Mouse (Mus musculus): ENCODE data around the gene Naa25. TPM values are rescaled to one million over a fixed set of nuclear protein-coding genes. Genes with fewer than 3 reads are reported as not detected.
A peak's percentile ranks its signal among the peaks of the same experiment; 100 is the strongest.
"Not testable (repeated sequence)": the region's sequence is repeated elsewhere in the genome, so short reads cannot be mapped to it uniquely, and the experiment has no call there.

The Naa25 gene
- polyA plus RNA-seq, 1 experiment from 2014 or later: 47.8 TPM

- Histone ChIP-seq H3K36me3 (replicated peaks; ENCODE audit: control insufficient read depth, insufficient read depth, low read depth, low read length) (peaks cover 9% of the 10 kb centered on the region; the same call in 1 of the 2 replicates), H3K9me3 (replicated peaks; ENCODE audit: control insufficient read depth, low read length) (no peaks in the 10 kb centered on the region), H3K4me3 (ENCODE audit: low read depth, low read length) (no peak overlapping the region), H3K4me2 (ENCODE audit: low read depth, low read length) (no peak overlapping the region), H3K27me3 (ENCODE audit: control insufficient read depth, insufficient read depth, low read length) (no peaks in the 10 kb centered on the region), H3K9ac (replicated peaks; ENCODE audit: low read length) (no peak overlapping the region), H3K27ac (replicated peaks; ENCODE audit: low read depth, low read length) (no peak overlapping the region), H3K4me1 (ENCODE audit: control insufficient read depth, insufficient read depth, low read length) (no peaks in the 10 kb centered on the region)
- ATAC-seq (replicated peaks; ENCODE audit: insufficient number of reproducible peaks, low FRiP score, low TSS enrichment, low read depth): no peak
- 84% methylated on average over 3 of the region's 3 CpGs for WGBS
- no peak for DNase-seq (ENCODE audit: low spot score)
Measured at GRCm38 (mm10) chr5:121374790-121375189, 22.9 kb upstream of the Naa25 start.

DNA sequence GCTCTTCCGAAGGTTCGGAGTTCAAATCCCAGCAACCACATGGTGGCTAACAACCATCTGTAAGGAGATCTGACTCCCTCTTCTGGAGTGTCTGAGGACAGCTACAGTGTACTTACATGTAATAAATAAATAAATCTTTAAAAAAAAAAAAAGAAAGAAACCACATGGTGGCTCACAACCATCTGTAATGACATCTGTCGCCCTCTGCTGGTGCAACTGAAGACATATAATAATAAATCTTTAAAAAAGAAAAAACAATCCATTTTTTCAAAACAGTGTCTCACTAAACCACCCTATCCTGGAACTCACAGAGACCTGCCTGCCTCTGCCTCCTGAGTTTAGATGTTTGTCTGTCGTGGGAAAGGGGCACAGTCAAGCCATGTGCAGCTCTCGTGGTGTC lies 20.8 kb upstream of the Naa25 start:
- WGBS: 74% methylated on average over 5 of the region's 5 CpGs
- not testable (repeated sequence) for H3K27ac ChIP-seq (replicated peaks; ENCODE audit: low read depth, low read length); H3K4me1 ChIP-seq (ENCODE audit: control insufficient read depth, insufficient read depth, low read length); H3K4me2 ChIP-seq (ENCODE audit: low read depth, low read length); H3K9ac ChIP-seq (replicated peaks; ENCODE audit: low read length); H3K4me3 ChIP-seq (ENCODE audit: low read depth, low read length); H3K9me3 ChIP-seq (replicated peaks; ENCODE audit: control insufficient read depth, low read length); H3K27me3 ChIP-seq (ENCODE audit: control insufficient read depth, insufficient read depth, low read length); ATAC-seq (replicated peaks; ENCODE audit: insufficient number of reproducible peaks, low FRiP score, low TSS enrichment, low read depth)
- peaks cover 12% of the 10 kb centered on the region for H3K36me3 ChIP-seq (replicated peaks; ENCODE audit: control insufficient read depth, insufficient read depth, low read depth, low read length)
- peak; percentile 39 for DNase-seq (ENCODE audit: low spot score)

- 94% methylated on average over 13 of the region's 13 CpGs for WGBS
- DNase-seq (ENCODE audit: low spot score) (no peak), ATAC-seq (replicated peaks; ENCODE audit: insufficient number of reproducible peaks, low FRiP score, low TSS enrichment, low read depth) (no peak)
- Histone ChIP-seq H3K9me3 (replicated peaks; ENCODE audit: control insufficient read depth, low read length) (no peaks in the 10 kb centered on the region), H3K27ac (replicated peaks; ENCODE audit: low read depth, low read length) (no peak overlapping the region), H3K4me2 (ENCODE audit: low read depth, low read length) (no peak overlapping the region), H3K4me3 (ENCODE audit: low read depth, low read length) (no peak overlapping the region), H3K9ac (replicated peaks; ENCODE audit: low read length) (no peak overlapping the region), H3K27me3 (ENCODE audit: control insufficient read depth, insufficient read depth, low read length) (no peaks in the 10 kb centered on the region), H3K36me3 (replicated peaks; ENCODE audit: control insufficient read depth, insufficient read depth, low read depth, low read length) (peaks cover 12% of the 10 kb centered on the region), H3K4me1 (ENCODE audit: control insufficient read depth, insufficient read depth, low read length) (no peaks in the 10 kb centered on the region)
Measured at GRCm38 (mm10) chr5:121378678-121379256, 19.0 kb upstream of the Naa25 start.

DNA sequence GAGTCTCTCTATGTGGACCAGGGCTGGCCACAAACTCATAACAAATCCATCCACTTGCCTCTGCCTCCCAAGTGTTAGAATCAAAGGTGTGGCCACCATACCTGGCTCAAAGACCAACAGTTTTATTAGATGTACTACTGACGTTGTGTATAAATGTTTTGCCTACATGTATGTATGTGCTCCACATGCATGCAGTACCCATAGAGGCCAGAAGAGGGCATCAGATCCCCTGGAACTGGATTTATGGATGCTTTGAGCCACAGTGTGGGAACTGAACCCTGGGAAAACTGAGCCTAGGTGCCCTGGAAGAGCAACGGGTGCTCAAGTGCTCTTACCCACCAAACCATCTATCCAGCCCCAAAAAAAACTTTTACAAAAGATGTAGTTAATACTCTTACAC lies 17.0 kb upstream of the Naa25 start:
- Histone ChIP-seq H3K4me2 (ENCODE audit: low read depth, low read length) (no peak overlapping the region), H3K27me3 (ENCODE audit: control insufficient read depth, insufficient read depth, low read length) (no peaks in the 10 kb centered on the region), H3K4me1 (ENCODE audit: control insufficient read depth, insufficient read depth, low read length) (no peaks in the 10 kb centered on the region), H3K4me3 (ENCODE audit: low read depth, low read length) (no peak overlapping the region), H3K36me3 (replicated peaks; ENCODE audit: control insufficient read depth, insufficient read depth, low read depth, low read length) (peaks cover 10% of the 10 kb centered on the region), H3K27ac (replicated peaks; ENCODE audit: low read depth, low read length) (no peak overlapping the region), H3K9ac (replicated peaks; ENCODE audit: low read length) (no peak overlapping the region), H3K9me3 (replicated peaks; ENCODE audit: control insufficient read depth, low read length) (no peaks in the 10 kb centered on the region)
- no peak for ATAC-seq (replicated peaks; ENCODE audit: insufficient number of reproducible peaks, low FRiP score, low TSS enrichment, low read depth)
- DNase-seq (ENCODE audit: low spot score): no peak
- WGBS: 97% methylated on average over 2 of the region's 2 CpGs

GRCm38 (mm10) chr5:121383857-121384756 lies 13.6 kb upstream of the Naa25 start:
- no peaks in the 10 kb centered on the region for H3K27me3 ChIP-seq (ENCODE audit: control insufficient read depth, insufficient read depth, low read length)
- no peak for ATAC-seq (replicated peaks; ENCODE audit: insufficient number of reproducible peaks, low FRiP score, low TSS enrichment, low read depth)
- H3K4me3 ChIP-seq (ENCODE audit: low read depth, low read length): peak overlapping the region; percentile 76
- WGBS: 62% methylated on average over 10 of the region's 10 CpGs
- no peak overlapping the region for H3K27ac ChIP-seq (replicated peaks; ENCODE audit: low read depth, low read length)
- H3K4me1 ChIP-seq (ENCODE audit: control insufficient read depth, insufficient read depth, low read length): no peaks in the 10 kb centered on the region
- no peaks in the 10 kb centered on the region for H3K9me3 ChIP-seq (replicated peaks; ENCODE audit: control insufficient read depth, low read length)
- peak overlapping the region; percentile 83 for H3K9ac ChIP-seq (replicated peaks; ENCODE audit: low read length)
- peaks cover 6% of the 10 kb centered on the region for H3K36me3 ChIP-seq (replicated peaks; ENCODE audit: control insufficient read depth, insufficient read depth, low read depth, low read length)
- no peak for DNase-seq (ENCODE audit: low spot score)
- H3K4me2 ChIP-seq (ENCODE audit: low read depth, low read length): peak overlapping the region; percentile 78

GRCm38 (mm10) chr5:121384757-121385460 lies 12.8 kb upstream of the Naa25 start:
- WGBS: 3% methylated on average over 45 of the region's 47 CpGs

DNA sequence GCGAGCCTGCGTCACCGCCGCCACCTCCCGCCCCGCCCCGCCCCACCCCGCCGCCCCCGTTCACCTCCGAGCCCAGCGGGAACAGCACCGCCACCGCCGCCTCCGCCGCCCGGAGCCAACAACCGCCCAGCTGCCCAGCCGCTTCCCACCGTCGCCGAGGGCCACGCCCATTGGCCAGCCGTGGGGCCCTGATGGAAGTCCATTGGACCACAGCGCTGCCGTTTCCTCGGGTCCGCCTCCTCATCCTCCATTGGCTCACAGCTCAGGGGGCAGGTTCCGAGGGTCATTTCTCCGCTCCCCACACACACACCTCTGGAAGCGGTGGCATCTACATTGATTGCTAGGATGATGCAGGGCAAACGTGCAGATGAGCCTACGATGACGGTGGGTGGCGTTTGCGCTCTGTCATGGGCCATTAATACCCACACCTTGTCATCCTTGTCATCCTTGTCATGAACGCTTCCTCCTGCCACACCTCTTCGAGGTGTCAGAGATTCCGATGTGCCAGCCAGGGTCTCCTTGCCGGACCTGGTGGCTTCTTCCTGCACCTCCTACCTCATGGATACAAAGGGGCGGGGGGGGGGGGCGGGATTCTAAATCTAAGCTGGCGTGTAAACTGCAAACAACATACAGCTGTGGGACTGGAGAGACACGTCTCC lies 12.1 kb upstream of the Naa25 start, which contains the start of gene Trafd1:
Gene Trafd1 (minus strand): TSS at position 172 of the 659 bp plus-strand sequence.
- WGBS: 1% methylated on average over 36 of the region's 45 CpGs
- ATAC-seq (replicated peaks; ENCODE audit: insufficient number of reproducible peaks, low FRiP score, low TSS enrichment, low read depth): peak; percentile 94
- H3K36me3 ChIP-seq (replicated peaks; ENCODE audit: control insufficient read depth, insufficient read depth, low read depth, low read length): peaks cover 3% of the 10 kb centered on the region
- peak within 1 kb of the TSS; percentile 83 for H3K9ac ChIP-seq (replicated peaks; ENCODE audit: low read length)
- no peaks in the 10 kb centered on the region for H3K9me3 ChIP-seq (replicated peaks; ENCODE audit: control insufficient read depth, low read length)
- peak within 1 kb of the TSS; percentile 78 for H3K4me2 ChIP-seq (ENCODE audit: low read depth, low read length)
- peak; percentile 97 for DNase-seq (ENCODE audit: low spot score)
- peak within 1 kb of the TSS; percentile 62 for H3K27ac ChIP-seq (replicated peaks; ENCODE audit: low read depth, low read length)
- no peaks in the 10 kb centered on the region for H3K27me3 ChIP-seq (ENCODE audit: control insufficient read depth, insufficient read depth, low read length)
- H3K4me3 ChIP-seq (ENCODE audit: low read depth, low read length): peak within 1 kb of the TSS; percentile 76
- no peaks in the 10 kb centered on the region for H3K4me1 ChIP-seq (ENCODE audit: control insufficient read depth, insufficient read depth, low read length)

More at GRCm38 (mm10) chr5:121384757-121385460, 12.8 kb upstream of the Naa25 start:
- ATAC-seq (replicated peaks; ENCODE audit: insufficient number of reproducible peaks, low FRiP score, low TSS enrichment, low read depth): peak; percentile 73
- Histone ChIP-seq H3K27me3 (ENCODE audit: control insufficient read depth, insufficient read depth, low read length) (no peaks in the 10 kb centered on the region), H3K27ac (replicated peaks; ENCODE audit: low read depth, low read length) (peak overlapping the region; percentile 62), H3K9ac (replicated peaks; ENCODE audit: low read length) (peak overlapping the region; percentile 83), H3K36me3 (replicated peaks; ENCODE audit: control insufficient read depth, insufficient read depth, low read depth, low read length) (peaks cover 3% of the 10 kb centered on the region), H3K9me3 (replicated peaks; ENCODE audit: control insufficient read depth, low read length) (no peaks in the 10 kb centered on the region), H3K4me1 (ENCODE audit: control insufficient read depth, insufficient read depth, low read length) (no peaks in the 10 kb centered on the region), H3K4me3 (ENCODE audit: low read depth, low read length) (peak overlapping the region; percentile 76), H3K4me2 (ENCODE audit: low read depth, low read length) (peak overlapping the region; percentile 78)
- peak; percentile 64 for DNase-seq (ENCODE audit: low spot score)
